11 mouse cellular contexts compared by ENCODE assay signal in genomic region chr1:155472112-155472955, GRCm38 (mm10). TPM values are rescaled to one million over a fixed set of nuclear protein-coding genes. Genes with fewer than 3 reads are reported as not detected.
DNase-seq lines count a peak whose midpoint lies in the region; ATAC-seq lines count a peak whose summit lies in the region.
"Had no signal": no experiment of that assay in that cellular context is flagged by ENCODE, and none has a peak within 500 bp of the region (broad histone marks: within the 10 kb centered on the region; RNA-seq: fewer than 3 reads in every experiment).

No protein-coding gene starts in this region.

- 58% methylated on average over 11 of the region's 11 CpGs for WGBS in kidney, embryonic 15.5 days
- WGBS in midbrain, embryonic 15.5 days, result 66% methylated on average over 11 of the region's 11 CpGs

- peaks cover 8% of the 10 kb centered on the region for H3K4me1 ChIP-seq in kidney, embryonic 15.5 days
- peaks cover 23% of the 10 kb centered on the region for H3K4me1 ChIP-seq in midbrain, embryonic 15.5 days

- H3K4me2 ChIP-seq in kidney, embryonic 15.5 days, result no peak overlapping the region
- no peak overlapping the region for H3K4me2 ChIP-seq in midbrain, embryonic 15.5 days
- H3K4me2 ChIP-seq: neural tube, embryonic 12.5 days had no signal

- no peak overlapping the region for H3K27ac ChIP-seq in kidney, embryonic 15.5 days
- peak overlapping the region; percentile 53 for H3K27ac ChIP-seq in midbrain, embryonic 15.5 days
- H3K27ac ChIP-seq: neural tube, embryonic 12.5 days had no signal

- DNase-seq in kidney, postnatal 25 days, result no peak
- peak; percentile 61 for DNase-seq in NIH3T3 (ENCODE audit: low read depth)
- DNase-seq in cerebellum, adult 9-10 months, result no peak
- no peak for DNase-seq in urinary bladder, postnatal 10 days (ENCODE audit: low spot score)
- no peak for DNase-seq in testis, postnatal 10 days (ENCODE audit: low spot score)
- DNase-seq: embryo, embryonic 11 days; layer of hippocampus, postnatal 36 days had no signal

- ATAC-seq in kidney, embryonic 15.5 days (replicated peaks; ENCODE audit: low FRiP score), result 0 out of 2 replicates have a peak, but pooled peaks have one; percentile 60
- ATAC-seq in inflammation-experienced regulatory T-cells, adult 6 months, result peak; percentile 55
- ATAC-seq in midbrain, embryonic 15.5 days (replicated peaks), result 0 out of 2 replicates have a peak, but pooled peaks have one; percentile 27

- no peak overlapping the region for H3K9ac ChIP-seq in kidney, embryonic 15.5 days
- no peak overlapping the region for H3K9ac ChIP-seq in midbrain, embryonic 15.5 days
- H3K9ac ChIP-seq: neural tube, embryonic 12.5 days had no signal

- H3K27me3 ChIP-seq in kidney, embryonic 15.5 days, result no peaks in the 10 kb centered on the region
- H3K27me3 ChIP-seq in midbrain, embryonic 15.5 days (replicated peaks), result no peaks in the 10 kb centered on the region
- H3K27me3 ChIP-seq: neural tube, embryonic 12.5 days had no signal

- no peaks in the 10 kb centered on the region for H3K9me3 ChIP-seq in kidney, embryonic 15.5 days (replicated peaks)
- no peaks in the 10 kb centered on the region for H3K9me3 ChIP-seq in midbrain, embryonic 15.5 days
- H3K9me3 ChIP-seq: neural tube, embryonic 12.5 days had no signal

- H3K4me3 ChIP-seq in kidney, embryonic 15.5 days (replicated peaks), result no peak overlapping the region
- no peak overlapping the region for H3K4me3 ChIP-seq in midbrain, embryonic 15.5 days
- H3K4me3 ChIP-seq: neural tube, embryonic 12.5 days had no signal

- H3K36me3 ChIP-seq in kidney, embryonic 15.5 days, result no peaks in the 10 kb centered on the region
- H3K36me3 ChIP-seq in midbrain, embryonic 15.5 days (replicated peaks), result no peaks in the 10 kb centered on the region
- H3K36me3 ChIP-seq: neural tube, embryonic 12.5 days had no signal

RNA-seq across cellular contexts. Expression of gene Xpr1, which starts 55.1 kb away (rescaled TPM):
- 10.5 and 13.3 TPM in 2 replicates for polyA plus RNA-seq in kidney, embryonic 15.5 days (2015; fragmentation: Nextera tagmentation; extraction: Ambion mirVana)
- 10 to 100 TPM; 13.1 to 23.6 (median 16.5) TPM for polyA plus RNA-seq in inflammation-experienced regulatory T-cells, adult 6 months (2017; shearing (Covaris generic))
- 66.0 and 72.7 TPM in 2 replicates for polyA plus RNA-seq in midbrain, embryonic 15.5 days (2015; fragmentation: Nextera tagmentation; extraction: Ambion mirVana)
